Mouse (Mus musculus) c-Kit-negative CD71-positive TER-119-positive erythroid progenitor cells, embryonic 14.5 days (primary cell): ENCODE data around the gene Trpm5.

Source experiments
- DNase-seq: peaks from one replicate; pipeline ENCODE4 v3.0.0-alpha.2; 2013; ENCODE audit warnings: low read depth, low spot score

Trpm5 gene

GRCm38 (mm10) chr7:143094592-143095553 is at the start of gene Trpm5:
Gene Trpm5, minus strand, starts transcription at chr7:143094642.
- no peak for DNase-seq

- no peak for DNase-seq
Measured at GRCm38 (mm10) chr7:143142680-143143079, 48.2 kb upstream of the Trpm5 start.

GRCm38 (mm10) chr7:143139932-143140331 is 45.5 kb upstream of the Trpm5 start:
- no peak for DNase-seq

GRCm38 (mm10) chr7:143138789-143139188 is 44.3 kb upstream of the Trpm5 start:
- DNase-seq, result no peak

GRCm38 (mm10) chr7:143136561-143136960 is 42.1 kb upstream of the Trpm5 start:
- no peak for DNase-seq

- DNase-seq, result no peak
Measured at GRCm38 (mm10) chr7:143136125-143136524, 41.7 kb upstream of the Trpm5 start.

- no peak for DNase-seq
Measured at GRCm38 (mm10) chr7:143132815-143133214, 38.4 kb upstream of the Trpm5 start.

- no peak for DNase-seq
Measured at GRCm38 (mm10) chr7:143124902-143125301, 30.5 kb upstream of the Trpm5 start.

GRCm38 (mm10) chr7:143123876-143124669 is 29.6 kb upstream of the Trpm5 start:
- DNase-seq, result no peak

- DNase-seq, result no peak
Measured at GRCm38 (mm10) chr7:143122191-143122590, 27.7 kb upstream of the Trpm5 start.

- DNase-seq, result no peak
Measured at GRCm38 (mm10) chr7:143119826-143120225, 25.4 kb upstream of the Trpm5 start.

- DNase-seq, result no peak
Measured at GRCm38 (mm10) chr7:143119407-143119806, 25.0 kb upstream of the Trpm5 start.

- DNase-seq, result no peak
Measured at GRCm38 (mm10) chr7:143116521-143116920, 22.1 kb upstream of the Trpm5 start.

GRCm38 (mm10) chr7:143114773-143115172 is 20.3 kb upstream of the Trpm5 start:
- DNase-seq, result no peak

- DNase-seq, result no peak
Measured at GRCm38 (mm10) chr7:143112395-143112794, 18.0 kb upstream of the Trpm5 start.

- no peak for DNase-seq
Measured at GRCm38 (mm10) chr7:143111719-143112118, 17.3 kb upstream of the Trpm5 start.

- DNase-seq, result no peak
Measured at GRCm38 (mm10) chr7:143110803-143111202, 16.4 kb upstream of the Trpm5 start.

- no peak for DNase-seq
Measured at GRCm38 (mm10) chr7:143109696-143110095, 15.3 kb upstream of the Trpm5 start.

GRCm38 (mm10) chr7:143108996-143109660 is 14.7 kb upstream of the Trpm5 start:
- DNase-seq, result no peak

- no peak for DNase-seq
Measured at GRCm38 (mm10) chr7:143108200-143108599, 13.8 kb upstream of the Trpm5 start.

- DNase-seq, result no peak
Measured at GRCm38 (mm10) chr7:143106672-143107465, 12.4 kb upstream of the Trpm5 start.
